Mouse (Mus musculus) midbrain, postnatal 0 days (tissue): ENCODE data around the gene Zfp90. TPM values are rescaled to one million over a fixed set of nuclear protein-coding genes. Genes with fewer than 3 reads are reported as not detected.
A peak's percentile ranks its signal among the peaks of the same experiment; 100 is the strongest.

Source experiments
- ATAC-seq: fragments of 200-750 bp; cut with Nextera tagmentation; 2 replicates; pipeline ENCODE4 v1.8.0; 2017; ENCODE audit warnings: moderate number of reproducible peaks, mild to moderate bottlenecking, moderate TSS enrichment, moderate library complexity; ENCODE audit not compliant: low FRiP score
- DNase-seq: peaks from one replicate; pipeline ENCODE4 v3.0.0-alpha.2; 2015; ENCODE audit warnings: low spot score
- H3K27ac ChIP-seq: fragments of 300-500 bp; sonication (generic); 2 replicates; pipeline ENCODE4 v1.5.1; 2014; ENCODE audit warnings: low read depth, mild to moderate bottlenecking, low read length, mixed read lengths
- H3K27me3 ChIP-seq: fragments of 300-500 bp; sonication (generic); 2 replicates; pipeline ENCODE4 v1.6.1; 2014; ENCODE audit warnings: low read length, control low read depth, mixed read lengths; ENCODE audit not compliant: insufficient read depth
- H3K36me3 ChIP-seq: fragments of 300-500 bp; sonication (generic); 2 replicates; pipeline ENCODE4 v1.6.1; 2014; ENCODE audit warnings: low read length, control low read depth, mixed read lengths; ENCODE audit not compliant: insufficient read depth
- H3K4me1 ChIP-seq: fragments of 300-500 bp; sonication (generic); 2 replicates; pipeline ENCODE4 v1.6.1; 2014; ENCODE audit warnings: mild to moderate bottlenecking, control low read depth, antibody characterized with exemption, low read length, mixed read lengths; ENCODE audit not compliant: insufficient read depth
- H3K4me2 ChIP-seq: fragments of 300-500 bp; sonication (generic); 2 replicates; pipeline ENCODE4 v1.6.1; 2014; ENCODE audit warnings: low read depth, mild to moderate bottlenecking, low read length, mixed read lengths; ENCODE audit not compliant: poor library complexity, severe bottlenecking
- H3K4me3 ChIP-seq: fragments of 300-500 bp; sonication (generic); 2 replicates; pipeline ENCODE4 v1.5.1; 2014; ENCODE audit warnings: low read depth, mild to moderate bottlenecking, low read length, moderate library complexity
- H3K9ac ChIP-seq: fragments of 300-500 bp; sonication (generic); replicated peaks from 2 replicates; pipeline ENCODE4 v1.6.1; 2014; ENCODE audit warnings: mild to moderate bottlenecking, low read length, moderate library complexity, mixed read lengths; ENCODE audit not compliant: poor library complexity, severe bottlenecking
- H3K9me3 ChIP-seq: fragments of 300-500 bp; sonication (generic); 2 replicates; pipeline ENCODE4 v1.6.1; 2016; ENCODE audit warnings: low read length, control low read depth
- CTCF ChIP-seq: IDR thresholded peaks from 2 replicates; pipeline ENCODE4 v1.5.1; 2016; ENCODE audit warnings: antibody characterized with exemption, mild to moderate bottlenecking
- WGBS: fragments of 180-500 bp; shearing (Covaris S2); extraction: QIAGEN DNeasy Blood & Tissue Kit; methylation state at CpG from one replicate; pipeline ENCODE4 v1.1.7; 2014; 5-methylcytosine and 5-hydroxymethylcytosine counted together
- polyA plus RNA-seq: library from polyadenylated mRNA; unstranded; fragments of >200 nt; fragmentation: Nextera tagmentation; extraction: Ambion mirVana; gene quantifications from 2 replicates; pipeline ENCODE4 v1.2.1, GENCODE M21; 2015
- total RNA-seq: library from RNA; depleted of rRNA; stranded (reverse); fragments of >200 nt; gene quantifications from 2 replicates; pipeline ENCODE4 v1.2.3, GENCODE M21; 2014

Zfp90 gene
- total and polyA plus RNA-seq, 2 experiments from 2014 or later, result 30.4 to 34.8 TPM

DNA sequence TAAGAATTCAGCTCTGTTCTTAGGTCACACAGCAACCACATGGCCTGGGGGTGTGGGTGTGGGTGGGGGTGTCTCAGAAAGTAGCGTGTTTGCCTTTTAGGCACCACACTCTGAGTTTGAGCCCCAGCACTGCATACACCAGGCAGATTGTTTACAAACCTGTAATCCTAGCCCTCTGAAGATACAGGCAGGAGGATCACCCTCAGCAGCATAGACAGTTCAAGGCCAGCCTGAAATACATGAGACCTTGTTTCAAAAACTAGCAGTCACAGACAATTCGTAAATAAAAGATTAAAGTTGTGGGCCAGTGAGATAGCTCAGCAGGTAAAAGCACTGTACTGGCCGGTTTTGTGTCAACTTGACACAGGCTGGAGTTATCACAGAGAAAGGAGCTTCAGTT is 25.0 kb downstream of the Zfp90 start:
- H3K9me3 ChIP-seq, result no peaks in the 10 kb centered on the region
- no peak overlapping the region for H3K9ac ChIP-seq
- ATAC-seq (no peak), DNase-seq (no peak)
- H3K4me3 ChIP-seq, result no peak overlapping the region
- no peak for TF ChIP-seq CTCF
- 93% methylated on average over 3 of the region's 3 CpGs for WGBS
- no peaks in the 10 kb centered on the region for H3K36me3 ChIP-seq
- no peaks in the 10 kb centered on the region for H3K4me1 ChIP-seq
- H3K4me2 ChIP-seq, result no peak overlapping the region
- H3K27me3 ChIP-seq, result no peaks in the 10 kb centered on the region
- H3K27ac ChIP-seq, result no peak overlapping the region

DNA sequence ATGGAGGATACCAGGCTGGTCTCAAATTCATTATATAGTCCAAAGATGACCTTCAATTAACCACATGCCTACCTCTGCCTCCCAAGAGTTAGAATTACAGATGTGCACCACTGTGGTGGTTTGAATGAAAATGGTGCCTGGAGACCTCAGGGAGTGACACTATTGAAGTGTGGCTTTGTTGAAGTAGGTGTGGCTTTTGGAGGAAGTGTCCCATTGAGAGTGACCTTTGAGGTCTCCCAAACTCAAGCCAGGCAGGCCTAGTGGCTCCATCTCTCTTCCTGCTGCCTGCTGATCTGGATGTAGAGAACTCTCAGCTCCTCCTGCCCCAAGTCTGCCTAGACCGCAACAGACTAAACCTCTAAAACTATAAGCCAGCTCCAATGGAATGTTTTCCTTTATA is 27.6 kb downstream of the Zfp90 start:
- TF ChIP-seq CTCF, result no peak
- no peaks in the 10 kb centered on the region for H3K4me1 ChIP-seq

DNA sequence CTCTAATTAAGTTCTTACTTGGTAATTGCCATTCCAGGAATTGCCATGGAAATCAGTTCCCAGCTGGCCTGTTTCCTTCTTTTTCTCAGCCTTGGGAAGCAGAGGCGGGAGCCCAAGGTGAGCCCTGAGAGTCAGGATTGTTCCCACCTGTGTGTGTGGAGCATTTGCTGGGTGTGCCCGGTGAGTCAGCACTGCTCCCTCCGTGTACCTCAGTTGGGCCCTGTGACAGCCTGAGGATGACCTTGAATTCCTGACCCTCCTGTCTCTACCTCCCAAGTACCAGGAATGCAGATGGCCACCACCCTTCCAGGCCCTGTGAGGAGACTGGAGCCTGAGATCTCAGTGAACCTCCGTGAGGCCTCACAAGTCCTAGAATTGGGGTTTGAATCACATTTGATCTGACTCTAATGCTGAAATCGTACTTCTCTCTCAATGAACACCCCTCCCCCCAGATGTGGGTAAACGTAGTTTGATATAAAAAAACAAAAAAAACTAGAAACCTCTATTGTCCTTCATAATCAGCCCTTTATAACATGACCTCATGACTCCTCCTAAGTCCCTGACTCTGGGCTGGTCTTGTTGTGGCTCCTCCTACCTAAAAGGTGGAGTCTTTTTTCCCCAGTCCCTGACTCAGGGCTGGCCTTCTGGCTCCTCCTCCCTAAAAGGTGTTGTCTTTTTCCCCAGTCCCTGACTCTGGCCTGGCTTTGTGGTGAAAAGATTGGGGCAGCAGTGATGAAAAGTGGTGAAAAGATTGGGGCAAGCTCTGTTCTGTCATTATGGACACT is 36.4 kb downstream of the Zfp90 start:
- Histone ChIP-seq H3K27ac (no peak overlapping the region), H3K27me3 (no peaks in the 10 kb centered on the region), H3K4me2 (no peak overlapping the region), H3K9ac (no peak overlapping the region), H3K9me3 (no peaks in the 10 kb centered on the region), H3K4me3 (no peak overlapping the region), H3K36me3 (no peaks in the 10 kb centered on the region), H3K4me1 (no peaks in the 10 kb centered on the region)
- ATAC-seq, result no peak
- 77% methylated on average over 6 of the region's 6 CpGs for WGBS
- DNase-seq, result no peak
- no peak for TF ChIP-seq CTCF

More for the DNA sequence above, 27.6 kb downstream of the Zfp90 start:
- no peak for ATAC-seq
- no peak overlapping the region for H3K27ac ChIP-seq
- H3K27me3 ChIP-seq, result no peaks in the 10 kb centered on the region
- 93% methylated on average over 1 of the region's 1 CpGs for WGBS
- H3K36me3 ChIP-seq, result no peaks in the 10 kb centered on the region
- DNase-seq, result no peak
- no peak overlapping the region for H3K4me3 ChIP-seq
- no peaks in the 10 kb centered on the region for H3K9me3 ChIP-seq
- H3K4me2 ChIP-seq, result no peak overlapping the region
- H3K9ac ChIP-seq, result no peak overlapping the region

DNA sequence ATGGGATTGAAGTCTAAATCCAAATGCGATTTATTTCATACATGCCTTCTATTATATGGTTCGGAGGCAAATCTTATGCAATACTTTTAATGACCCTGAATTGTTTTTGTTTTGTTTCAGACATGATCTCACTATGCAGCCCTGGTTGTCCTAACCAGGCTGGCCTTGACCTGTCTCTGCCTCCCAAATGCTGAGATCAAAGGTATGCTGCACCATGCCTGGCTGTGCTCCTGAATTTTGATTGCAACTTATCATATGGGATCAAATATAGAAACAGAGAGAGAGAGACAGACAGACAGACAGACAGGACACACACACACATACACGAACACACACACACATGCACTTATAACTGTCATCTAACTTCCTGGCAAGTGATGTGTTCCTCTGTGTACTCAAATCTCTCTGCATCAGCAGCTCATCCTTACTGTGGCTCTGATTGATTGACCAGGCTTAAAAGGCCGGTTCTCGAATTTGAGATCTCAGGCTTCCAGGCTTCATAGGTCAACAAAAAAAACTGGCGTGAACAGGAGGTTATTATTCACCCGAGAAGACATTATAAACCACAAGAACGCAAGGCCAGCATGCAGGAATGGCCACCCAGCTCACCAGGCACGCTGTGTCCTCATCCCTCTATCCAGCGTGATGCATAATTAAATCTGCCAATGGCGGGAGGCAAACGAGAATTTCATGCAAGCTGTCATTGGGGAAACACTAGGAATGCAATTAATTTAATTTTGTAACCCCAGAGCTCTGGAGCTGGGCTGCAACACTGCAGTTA is 37.8 kb downstream of the Zfp90 start:
- H3K9me3 ChIP-seq, result no peaks in the 10 kb centered on the region
- TF ChIP-seq CTCF, result no peak
- H3K36me3 ChIP-seq, result no peaks in the 10 kb centered on the region
- 66% methylated on average over 12 of the region's 12 CpGs for WGBS
- no peak overlapping the region for H3K27ac ChIP-seq
- no peaks in the 10 kb centered on the region for H3K4me1 ChIP-seq
- no peaks in the 10 kb centered on the region for H3K27me3 ChIP-seq
- ATAC-seq (no peak), DNase-seq (peak; percentile 12)
- no peak overlapping the region for H3K9ac ChIP-seq
- H3K4me2 ChIP-seq, result no peak overlapping the region
- H3K4me3 ChIP-seq, result no peak overlapping the region

DNA sequence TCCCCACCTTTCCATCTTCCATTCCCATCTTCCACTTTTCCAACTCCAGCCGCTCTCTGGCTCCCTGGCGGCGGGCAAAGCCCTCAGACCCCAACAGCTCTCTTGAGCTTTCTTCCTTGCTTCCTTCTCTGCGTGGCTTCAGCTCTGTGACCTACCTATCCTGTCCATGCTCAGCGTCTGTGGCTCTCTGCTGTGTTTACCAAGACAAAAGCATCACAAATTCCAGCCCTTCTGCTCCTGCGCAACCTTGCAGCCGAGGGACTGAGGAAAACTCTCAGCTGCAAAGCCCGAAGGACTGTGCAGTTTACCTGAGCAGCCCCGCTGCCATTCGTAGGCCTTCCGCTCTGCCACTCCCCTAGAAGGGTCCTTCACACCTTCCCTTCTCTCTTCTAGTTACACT is 38.9 kb downstream of the Zfp90 start:
- Histone ChIP-seq H3K36me3 (no peaks in the 10 kb centered on the region), H3K9ac (no peak overlapping the region), H3K4me2 (no peak overlapping the region), H3K27me3 (no peaks in the 10 kb centered on the region), H3K27ac (no peak overlapping the region), H3K4me1 (no peaks in the 10 kb centered on the region), H3K9me3 (no peaks in the 10 kb centered on the region), H3K4me3 (no peak overlapping the region)
- 78% methylated on average over 11 of the region's 11 CpGs for WGBS
- no peak for TF ChIP-seq CTCF
- ATAC-seq (no peak), DNase-seq (no peak)

DNA sequence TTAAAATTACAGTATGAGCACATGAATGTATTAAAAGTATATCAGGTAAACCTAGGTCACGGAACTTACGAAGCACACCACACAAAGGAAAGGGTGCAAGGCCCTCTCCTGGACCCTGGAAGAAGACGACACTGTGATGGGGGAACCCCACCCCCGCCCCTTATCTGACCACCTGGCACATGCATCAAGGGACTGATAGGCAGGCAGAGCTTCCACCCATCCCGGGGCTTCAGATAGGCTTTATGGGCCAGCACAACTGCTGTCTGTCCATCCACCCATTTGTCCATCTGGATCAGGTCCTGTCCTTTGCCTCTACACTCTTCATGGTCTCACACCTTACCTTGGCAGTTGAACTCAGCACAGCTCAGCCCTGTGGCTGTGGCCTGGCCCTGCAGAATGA is 47.0 kb downstream of the Zfp90 start:
- DNase-seq (no peak), ATAC-seq (no peak)
- H3K9me3 ChIP-seq, result no peaks in the 10 kb centered on the region
- H3K27me3 ChIP-seq, result no peaks in the 10 kb centered on the region
- TF ChIP-seq CTCF, result no peak
- H3K27ac ChIP-seq, result no peak overlapping the region
- no peak overlapping the region for H3K4me3 ChIP-seq
- no peaks in the 10 kb centered on the region for H3K4me1 ChIP-seq
- no peaks in the 10 kb centered on the region for H3K36me3 ChIP-seq
- 90% methylated on average over 5 of the region's 5 CpGs for WGBS
- H3K4me2 ChIP-seq, result no peak overlapping the region
- no peak overlapping the region for H3K9ac ChIP-seq
